Mouse (Mus musculus) erythroblast, embryonic 14.5 days (primary cell): ENCODE results near the gene Zfp639.

ENCODE experiments used
- GATA1 ChIP-seq: IDR thresholded peaks from 2 replicates; pipeline ENCODE4 v1.6.1; 2012; ENCODE audit warnings: low read length, inconsistent platforms, mixed read lengths
- TAL1 ChIP-seq: IDR thresholded peaks from 3 replicates; pipeline ENCODE4 v1.6.1; 2012; ENCODE audit warnings: low read length, inconsistent platforms, mixed read lengths

DNA sequence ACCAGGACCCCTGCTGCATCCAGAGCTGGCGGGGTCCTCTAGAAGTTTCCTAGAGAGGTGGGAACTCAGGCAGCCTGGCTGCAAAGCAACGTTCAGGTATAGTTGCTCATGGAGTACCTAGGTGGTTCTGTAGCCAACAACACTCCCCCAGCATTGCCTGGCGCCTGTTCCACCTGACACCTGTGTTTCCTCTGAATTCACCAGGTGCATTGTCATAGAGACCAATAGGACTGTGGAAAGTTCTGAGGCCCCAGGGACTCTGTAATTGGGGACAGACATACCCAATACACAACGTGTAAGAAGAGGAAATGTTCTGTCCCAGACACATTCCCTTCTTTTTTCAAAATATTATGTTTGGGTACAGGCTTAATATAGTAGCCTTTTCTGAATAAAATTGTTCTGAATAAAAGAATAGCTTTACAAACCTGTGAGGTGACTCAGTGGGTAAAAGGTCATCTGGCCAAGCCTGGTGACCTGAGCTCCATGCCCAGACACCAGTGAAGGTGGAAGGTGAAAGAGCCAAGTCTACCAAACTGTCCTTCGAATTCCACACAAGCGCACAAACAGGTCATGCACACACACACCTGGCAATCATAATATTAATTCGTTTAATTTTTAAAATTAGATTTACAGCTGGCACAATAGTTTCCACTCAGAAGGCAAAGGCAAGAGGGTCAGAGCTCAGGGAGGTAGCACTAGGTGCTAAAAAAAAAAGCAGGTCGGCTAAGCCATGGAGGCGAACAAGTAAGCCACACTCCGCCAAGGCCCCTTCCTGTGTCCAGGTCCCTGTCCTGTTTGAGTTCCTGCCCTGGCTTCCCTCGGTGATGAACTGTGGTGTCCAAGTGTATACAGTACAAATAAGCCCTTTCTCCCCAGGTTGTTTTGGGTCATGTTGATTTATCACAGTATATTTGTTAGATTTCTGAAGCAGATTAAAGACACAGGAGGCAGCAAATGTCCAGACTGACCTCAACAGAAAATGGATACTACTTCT is 17.7 kb upstream of the Zfp639 start, which contains the start of gene Kcnmb3:
- TF ChIP-seq GATA1 (no peak), TAL1 (no peak)
